Mouse (Mus musculus) midbrain, embryonic 13.5 days (tissue): ENCODE results near the gene Fbxl7. TPM values are rescaled to one million over a fixed set of nuclear protein-coding genes. Genes with fewer than 3 reads are reported as not detected.
"Not testable (repeated sequence)": the region's sequence is repeated elsewhere in the genome, so short reads cannot be mapped to it uniquely, and the experiment has no call there.

ENCODE experiments used
- ATAC-seq: fragments of 200-750 bp; cut with Nextera tagmentation; 2 replicates; pipeline ENCODE4 v1.8.0; 2017; ENCODE audit warnings: mild to moderate bottlenecking, moderate TSS enrichment, moderate library complexity
- H3K27ac ChIP-seq: fragments of 300-500 bp; sonication (generic); 2 replicates; pipeline ENCODE4 v1.5.1; 2015; ENCODE audit warnings: inconsistent platforms, mild to moderate bottlenecking, moderate library complexity
- H3K27me3 ChIP-seq: fragments of 300-500 bp; sonication (generic); 2 replicates; pipeline ENCODE4 v1.6.1; 2015; ENCODE audit warnings: mild to moderate bottlenecking, inconsistent platforms
- H3K36me3 ChIP-seq: fragments of 300-500 bp; sonication (generic); 2 replicates; pipeline ENCODE4 v1.6.1; 2015; ENCODE audit warnings: mild to moderate bottlenecking, inconsistent platforms
- H3K4me1 ChIP-seq: fragments of 300-500 bp; sonication (generic); replicated peaks from 2 replicates; pipeline ENCODE4 v1.6.1; 2015; ENCODE audit warnings: inconsistent platforms
- H3K4me2 ChIP-seq: fragments of 300-500 bp; sonication (generic); replicated peaks from 2 replicates; pipeline ENCODE4 v1.6.1; 2015; ENCODE audit warnings: moderate library complexity, mild to moderate bottlenecking, inconsistent platforms
- H3K4me3 ChIP-seq: fragments of 300-500 bp; sonication (generic); replicated peaks from 2 replicates; pipeline ENCODE4 v1.5.1; 2015; ENCODE audit warnings: mild to moderate bottlenecking, inconsistent platforms
- H3K9ac ChIP-seq: fragments of 300-500 bp; sonication (generic); replicated peaks from 2 replicates; pipeline ENCODE4 v1.6.1; 2015; ENCODE audit warnings: mild to moderate bottlenecking, inconsistent platforms
- H3K9me3 ChIP-seq: fragments of 300-500 bp; sonication (generic); 2 replicates; pipeline ENCODE4 v1.6.1; 2016; ENCODE audit warnings: mild to moderate bottlenecking, inconsistent platforms
- WGBS: fragments of 180-500 bp; shearing (Covaris S2); methylation state at CpG from one replicate; pipeline ENCODE4 v1.1.7; 2015; 5-methylcytosine and 5-hydroxymethylcytosine counted together
- polyA plus RNA-seq: library from polyadenylated mRNA; unstranded; fragments of >200 nt; fragmentation: Nextera tagmentation; extraction: Ambion mirVana; gene quantifications from 2 replicates; pipeline ENCODE4 v1.2.1, GENCODE M21; 2015

Gene Fbxl7
- polyA plus RNA-seq, 1 experiment from 2014 or later, result 9.9 TPM

- H3K36me3 ChIP-seq, H3K27ac ChIP-seq, H3K9me3 ChIP-seq, H3K4me2 ChIP-seq, H3K9ac ChIP-seq, H3K4me1 ChIP-seq, H3K4me3 ChIP-seq, ATAC-seq, H3K27me3 ChIP-seq: not testable (repeated sequence)
- 94% methylated on average over 6 of the region's 7 CpGs for WGBS
Observed at GRCm38 (mm10) chr15:26729341-26729740, 166.0 kb downstream of the Fbxl7 start.

- peaks cover 13% of the 10 kb centered on the region for H3K4me1 ChIP-seq
- no peak overlapping the region for H3K4me3 ChIP-seq
- 70% methylated on average over 5 of the region's 5 CpGs for WGBS
- H3K9me3 ChIP-seq, result no peaks in the 10 kb centered on the region
- no peak overlapping the region for H3K4me2 ChIP-seq
- ATAC-seq, result no peak
- no peak overlapping the region for H3K9ac ChIP-seq
- H3K27me3 ChIP-seq, result no peaks in the 10 kb centered on the region
- H3K36me3 ChIP-seq, result no peaks in the 10 kb centered on the region
- H3K27ac ChIP-seq, result no peak overlapping the region
Observed at GRCm38 (mm10) chr15:26718390-26719036, 176.9 kb downstream of the Fbxl7 start.

- ATAC-seq, result 0 out of 2 replicates have a peak, but pooled peaks have one; percentile 37
Observed at GRCm38 (mm10) chr15:26717952-26718351, 177.4 kb downstream of the Fbxl7 start.

GRCm38 (mm10) chr15:26716181-26716580 is 179.2 kb downstream of the Fbxl7 start:
- H3K9me3 ChIP-seq, result no peaks in the 10 kb centered on the region
- 89% methylated on average over 2 of the region's 2 CpGs for WGBS
- no peak overlapping the region for H3K4me2 ChIP-seq
- H3K27ac ChIP-seq, result no peak overlapping the region
- no peaks in the 10 kb centered on the region for H3K36me3 ChIP-seq
- no peak for ATAC-seq
- H3K9ac ChIP-seq, result no peak overlapping the region
- no peaks in the 10 kb centered on the region for H3K27me3 ChIP-seq
- H3K4me1 ChIP-seq, result peaks cover 17% of the 10 kb centered on the region
- H3K4me3 ChIP-seq, result no peak overlapping the region

More at GRCm38 (mm10) chr15:26717952-26718351, 177.4 kb downstream of the Fbxl7 start:
- no peaks in the 10 kb centered on the region for H3K9me3 ChIP-seq
- 58% methylated on average over 7 of the region's 7 CpGs for WGBS
- no peak overlapping the region for H3K9ac ChIP-seq
- peaks cover 13% of the 10 kb centered on the region for H3K4me1 ChIP-seq
- no peak overlapping the region for H3K27ac ChIP-seq
- no peaks in the 10 kb centered on the region for H3K36me3 ChIP-seq
- H3K4me3 ChIP-seq, result no peak overlapping the region
- H3K27me3 ChIP-seq, result no peaks in the 10 kb centered on the region
- H3K4me2 ChIP-seq, result no peak overlapping the region

- ATAC-seq, result no peak
- no peak overlapping the region for H3K4me2 ChIP-seq
- peaks cover 17% of the 10 kb centered on the region for H3K4me1 ChIP-seq
- H3K9ac ChIP-seq, result no peak overlapping the region
- H3K9me3 ChIP-seq, result no peaks in the 10 kb centered on the region
- no peaks in the 10 kb centered on the region for H3K27me3 ChIP-seq
- H3K36me3 ChIP-seq, result no peaks in the 10 kb centered on the region
- WGBS, result 65% methylated on average over 5 of the region's 5 CpGs
- no peak overlapping the region for H3K4me3 ChIP-seq
- no peak overlapping the region for H3K27ac ChIP-seq
Observed at GRCm38 (mm10) chr15:26715635-26716034, 179.7 kb downstream of the Fbxl7 start.

GRCm38 (mm10) chr15:26712271-26712670 is 183.1 kb downstream of the Fbxl7 start:
- no peak overlapping the region for H3K9ac ChIP-seq
- no peak overlapping the region for H3K4me3 ChIP-seq
- H3K27me3 ChIP-seq, result no peaks in the 10 kb centered on the region
- no peaks in the 10 kb centered on the region for H3K36me3 ChIP-seq
- no peak for ATAC-seq
- no peak overlapping the region; the same call in 1 of the 2 replicates for H3K27ac ChIP-seq
- WGBS, result 72% methylated on average over 7 of the region's 7 CpGs
- no peaks in the 10 kb centered on the region for H3K9me3 ChIP-seq
- H3K4me1 ChIP-seq, result peaks cover 11% of the 10 kb centered on the region
- H3K4me2 ChIP-seq, result no peak overlapping the region

- no peak overlapping the region for H3K4me2 ChIP-seq
- no peaks in the 10 kb centered on the region for H3K27me3 ChIP-seq
- WGBS, result 78% methylated on average over 2 of the region's 2 CpGs
- H3K9ac ChIP-seq, result no peak overlapping the region
- H3K27ac ChIP-seq, result no peak overlapping the region
- H3K9me3 ChIP-seq, result no peaks in the 10 kb centered on the region
- no peaks in the 10 kb centered on the region for H3K36me3 ChIP-seq
- no peak overlapping the region for H3K4me3 ChIP-seq
- no peaks in the 10 kb centered on the region for H3K4me1 ChIP-seq
- ATAC-seq, result no peak
Observed at GRCm38 (mm10) chr15:26704966-26705365, 190.4 kb downstream of the Fbxl7 start.

- Histone ChIP-seq H3K4me1 (no peaks in the 10 kb centered on the region), H3K4me3 (no peak overlapping the region), H3K9ac (no peak overlapping the region), H3K4me2 (no peak overlapping the region), H3K27me3 (no peaks in the 10 kb centered on the region), H3K9me3 (no peaks in the 10 kb centered on the region), H3K27ac (no peak overlapping the region), H3K36me3 (no peaks in the 10 kb centered on the region)
- no peak for ATAC-seq
- WGBS, result 92% methylated on average over 6 of the region's 6 CpGs
Observed at GRCm38 (mm10) chr15:26703156-26703840, 192.1 kb downstream of the Fbxl7 start.

GRCm38 (mm10) chr15:26701949-26702675 is 193.3 kb downstream of the Fbxl7 start:
- H3K9ac ChIP-seq, result no peak overlapping the region
- H3K27me3 ChIP-seq, result no peaks in the 10 kb centered on the region
- no peak overlapping the region for H3K4me2 ChIP-seq
- H3K36me3 ChIP-seq, result no peaks in the 10 kb centered on the region
- WGBS, result 68% methylated on average over 5 of the region's 5 CpGs
- ATAC-seq, result peak; percentile 63; the same call in 1 of the 2 replicates
- H3K4me1 ChIP-seq, result no peaks in the 10 kb centered on the region
- H3K9me3 ChIP-seq, result no peaks in the 10 kb centered on the region
- no peak overlapping the region for H3K27ac ChIP-seq
- no peak overlapping the region for H3K4me3 ChIP-seq

GRCm38 (mm10) chr15:26693075-26693474 is 202.3 kb downstream of the Fbxl7 start:
- H3K4me2 ChIP-seq, result no peak overlapping the region
- H3K27me3 ChIP-seq, result no peaks in the 10 kb centered on the region
- H3K4me3 ChIP-seq, result no peak overlapping the region
- no peaks in the 10 kb centered on the region for H3K36me3 ChIP-seq
- H3K9me3 ChIP-seq, result no peaks in the 10 kb centered on the region
- 80% methylated on average over 3 of the region's 3 CpGs for WGBS
- peaks cover 9% of the 10 kb centered on the region; the same call in 1 of the 2 replicates for H3K4me1 ChIP-seq
- no peak overlapping the region for H3K27ac ChIP-seq
- no peak for ATAC-seq
- no peak overlapping the region for H3K9ac ChIP-seq

GRCm38 (mm10) chr15:26688472-26689104 is 206.8 kb downstream of the Fbxl7 start:
- Histone ChIP-seq H3K9ac (no peak overlapping the region), H3K36me3 (no peaks in the 10 kb centered on the region), H3K27ac (0 out of 2 replicates have a peak overlapping the region, but pooled peaks have one; percentile 4), H3K4me1 (peaks cover 16% of the 10 kb centered on the region; the same call in 1 of the 2 replicates), H3K4me2 (no peak overlapping the region), H3K27me3 (no peaks in the 10 kb centered on the region), H3K4me3 (no peak overlapping the region), H3K9me3 (no peaks in the 10 kb centered on the region)
- ATAC-seq, result 0 out of 2 replicates have a peak, but pooled peaks have one; percentile 27
- 61% methylated on average over 10 of the region's 10 CpGs for WGBS
